Mouse (Mus musculus): ENCODE measurements at regions not wholly inside any gene's neighbourhood (a gene's known extent, or its start where the extent isn't known, plus 50 kb on each side); places are given as distances from the start of the nearest gene placed in this dataset.

- no peak for ATAC-seq (ENCODE audit: insufficient number of reproducible peaks, low FRiP score, low TSS enrichment)
These were observed 60.2 kb upstream of the Cd34 start for GRCm38 (mm10) chr1:194878440-194878839.

GRCm38 (mm10) chr1:194879324-194880233 lies 59.0 kb upstream of the Cd34 start:
- peak; percentile 85 for ATAC-seq (ENCODE audit: insufficient number of reproducible peaks, low FRiP score, low TSS enrichment)

- no peak for ATAC-seq (ENCODE audit: insufficient number of reproducible peaks, low FRiP score, low TSS enrichment)
These were observed 56.9 kb upstream of the Cd34 start for GRCm38 (mm10) chr1:194881556-194882223.

- peak; percentile 67 for ATAC-seq (ENCODE audit: insufficient number of reproducible peaks, low FRiP score, low TSS enrichment)
These were observed 53.4 kb upstream of the Cd34 start for GRCm38 (mm10) chr1:194885071-194885686.

GRCm38 (mm10) chr1:194885687-194886077 lies 52.9 kb upstream of the Cd34 start:
- ATAC-seq (ENCODE audit: insufficient number of reproducible peaks, low FRiP score, low TSS enrichment) = peak; percentile 94
